Mouse (Mus musculus): ENCODE measurements at regions not wholly inside any gene's neighbourhood (a gene's known extent, or its start where the extent isn't known, plus 50 kb on each side); places are given as distances from the start of the nearest gene placed in this dataset.

- no peak overlapping the region for H3K4me2 ChIP-seq (replicated peaks; ENCODE audit: low read depth, low read length, severe bottlenecking)
- H3K27me3 ChIP-seq (ENCODE audit: control insufficient read depth, insufficient read depth, low read length) = no peaks in the 10 kb centered on the region
- H3K36me3 ChIP-seq (ENCODE audit: control insufficient read depth, insufficient read depth, low read length) = no peaks in the 10 kb centered on the region
- no peak overlapping the region for H3K9ac ChIP-seq (ENCODE audit: low read depth, low read length, severe bottlenecking)
- TF ChIP-seq POLR2A (IDR thresholded peaks at IDR 0.05; ENCODE audit: borderline replicate concordance, extremely low read depth, insufficient read depth, insufficient read length) = no peak
- no peak overlapping the region for H3K4me3 ChIP-seq (replicated peaks; ENCODE audit: low read length)
- ATAC-seq (ENCODE audit: low FRiP score, low read depth) = no peak
- H3K4me1 ChIP-seq (ENCODE audit: control insufficient read depth, insufficient read depth, low read length) = no peaks in the 10 kb centered on the region
- H3K27ac ChIP-seq (replicated peaks; ENCODE audit: low read depth, low read length) = no peak overlapping the region
- DNase-seq (ENCODE audit: low spot score) = no peak
- H3K9me3 ChIP-seq (ENCODE audit: control insufficient read depth, low read length) = no peaks in the 10 kb centered on the region
Measured at GRCm38 (mm10) chr14:37208256-37208655, 73.2 kb upstream of the Ghitm start.

DNA sequence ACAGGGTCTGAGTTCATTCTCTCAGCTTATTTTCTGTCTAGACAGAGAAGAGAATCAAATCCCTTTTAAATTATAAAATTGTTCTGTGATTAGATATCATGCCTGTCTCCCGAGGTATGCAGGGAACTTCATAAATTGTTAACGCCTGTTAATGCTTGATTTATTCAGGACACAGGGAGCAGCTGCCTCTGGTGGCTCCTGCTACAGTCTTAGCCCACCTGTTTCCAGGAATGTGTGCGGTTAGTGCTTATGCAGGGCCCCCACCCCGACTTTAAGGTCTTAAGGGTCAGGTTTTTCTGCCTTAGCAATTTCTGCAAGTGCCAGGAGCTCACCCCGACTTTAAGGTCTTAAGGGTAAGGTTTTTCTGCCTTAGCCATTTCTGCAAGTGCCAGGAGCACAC lies 54.7 kb upstream of the Ghitm start:
- Histone ChIP-seq H3K4me2 (replicated peaks; ENCODE audit: low read depth, low read length, severe bottlenecking) (no peak overlapping the region), H3K4me1 (ENCODE audit: control insufficient read depth, insufficient read depth, low read length) (no peaks in the 10 kb centered on the region), H3K4me3 (replicated peaks; ENCODE audit: low read length) (no peak overlapping the region), H3K36me3 (ENCODE audit: control insufficient read depth, insufficient read depth, low read length) (no peaks in the 10 kb centered on the region), H3K27me3 (ENCODE audit: control insufficient read depth, insufficient read depth, low read length) (no peaks in the 10 kb centered on the region), H3K9me3 (ENCODE audit: control insufficient read depth, low read length) (no peaks in the 10 kb centered on the region), H3K9ac (ENCODE audit: low read depth, low read length, severe bottlenecking) (no peak overlapping the region), H3K27ac (replicated peaks; ENCODE audit: low read depth, low read length) (no peak overlapping the region)
- TF ChIP-seq POLR2A (IDR thresholded peaks at IDR 0.05; ENCODE audit: borderline replicate concordance, extremely low read depth, insufficient read depth, insufficient read length) = no peak
- peak; percentile 5 for DNase-seq (ENCODE audit: low spot score)
- 62% methylated on average over 5 of the region's 5 CpGs for WGBS
- no peak for ATAC-seq (ENCODE audit: low FRiP score, low read depth)

Data from limb, embryonic 14.5 days (tissue).